Mouse (Mus musculus) neural tube, embryonic 15.5 days (tissue): Measurements from ENCODE around the gene Tnfaip8l2. TPM values are rescaled to one million over a fixed set of nuclear protein-coding genes. Genes with fewer than 3 reads are reported as not detected.
A peak's percentile ranks its signal among the peaks of the same experiment; 100 is the strongest.

Source experiments
- ATAC-seq: fragments of 200-750 bp; cut with Nextera tagmentation; 2 replicates; pipeline ENCODE4 v1.8.0; 2017; ENCODE audit warnings: mild to moderate bottlenecking, moderate TSS enrichment, moderate library complexity; ENCODE audit not compliant: low FRiP score
- H3K27ac ChIP-seq: fragments of 300-500 bp; sonication (generic); replicated peaks from 2 replicates; pipeline ENCODE4 v1.5.1; 2015; ENCODE audit warnings: mild to moderate bottlenecking, inconsistent platforms
- H3K27me3 ChIP-seq: fragments of 300-500 bp; sonication (generic); replicated peaks from 2 replicates; pipeline ENCODE4 v1.6.1; 2015; ENCODE audit warnings: inconsistent platforms
- H3K36me3 ChIP-seq: fragments of 300-500 bp; sonication (generic); 2 replicates; pipeline ENCODE4 v1.6.1; 2015; ENCODE audit warnings: inconsistent platforms
- H3K4me1 ChIP-seq: fragments of 300-500 bp; sonication (generic); 2 replicates; pipeline ENCODE4 v1.6.1; 2015; ENCODE audit warnings: inconsistent platforms
- H3K4me2 ChIP-seq: fragments of 300-500 bp; sonication (generic); 2 replicates; pipeline ENCODE4 v1.6.1; 2015; ENCODE audit warnings: inconsistent platforms, mild to moderate bottlenecking, moderate library complexity
- H3K4me3 ChIP-seq: fragments of 300-500 bp; sonication (generic); replicated peaks from 2 replicates; pipeline ENCODE4 v1.5.1; 2015; ENCODE audit warnings: mild to moderate bottlenecking, inconsistent platforms
- H3K9ac ChIP-seq: fragments of 300-500 bp; sonication (generic); replicated peaks from 2 replicates; pipeline ENCODE4 v1.6.1; 2015; ENCODE audit warnings: mild to moderate bottlenecking, inconsistent platforms
- H3K9me3 ChIP-seq: fragments of 300-500 bp; sonication (generic); replicated peaks from 2 replicates; pipeline ENCODE4 v1.6.1; 2016; ENCODE audit warnings: inconsistent platforms
- WGBS: fragments of 180-500 bp; shearing (Covaris S2); methylation state at CpG from one replicate; pipeline ENCODE4 v1.1.7; 2015; ENCODE audit warnings: mixed read lengths; 5-methylcytosine and 5-hydroxymethylcytosine counted together
- polyA plus RNA-seq: library from polyadenylated mRNA; unstranded; fragments of >200 nt; fragmentation: Nextera tagmentation; extraction: Ambion mirVana; gene quantifications from 2 replicates; pipeline ENCODE4 v1.2.1, GENCODE M21; 2015

The Tnfaip8l2 gene
- polyA plus RNA-seq, 1 experiment from 2014 or later = 3.0 TPM

- no peak for ATAC-seq
- Histone ChIP-seq H3K27me3 (peaks cover 47% of the 10 kb centered on the region), H3K4me2 (peak overlapping the region; percentile 51), H3K36me3 (peaks cover 57% of the 10 kb centered on the region), H3K4me3 (peak overlapping the region; percentile 14; the same call in 1 of the 2 replicates), H3K9me3 (no peaks in the 10 kb centered on the region), H3K4me1 (peaks cover 20% of the 10 kb centered on the region), H3K9ac (no peak overlapping the region), H3K27ac (no peak overlapping the region)
- 18% methylated on average over 75 of the region's 84 CpGs for WGBS
Observed at GRCm38 (mm10) chr3:95172526-95173255, 30.5 kb upstream of the Tnfaip8l2 start.

GRCm38 (mm10) chr3:95171105-95171504, 28.9 kb upstream of the Tnfaip8l2 start:
- peaks cover 53% of the 10 kb centered on the region for H3K27me3 ChIP-seq
- H3K9me3 ChIP-seq = no peaks in the 10 kb centered on the region
- H3K4me1 ChIP-seq = peaks cover 20% of the 10 kb centered on the region
- H3K9ac ChIP-seq = no peak overlapping the region
- no peak overlapping the region for H3K27ac ChIP-seq
- WGBS = 68% methylated on average over 6 of the region's 6 CpGs
- ATAC-seq = no peak
- peaks cover 73% of the 10 kb centered on the region for H3K36me3 ChIP-seq
- no peak overlapping the region for H3K4me2 ChIP-seq
- no peak overlapping the region for H3K4me3 ChIP-seq

GRCm38 (mm10) chr3:95169996-95170395, 27.8 kb upstream of the Tnfaip8l2 start:
- H3K9me3 ChIP-seq = no peaks in the 10 kb centered on the region
- no peak overlapping the region for H3K27ac ChIP-seq
- ATAC-seq = no peak
- WGBS = 90% methylated on average over 10 of the region's 10 CpGs
- peaks cover 20% of the 10 kb centered on the region for H3K4me1 ChIP-seq
- no peak overlapping the region for H3K4me2 ChIP-seq
- H3K9ac ChIP-seq = no peak overlapping the region
- H3K27me3 ChIP-seq = peaks cover 53% of the 10 kb centered on the region
- no peak overlapping the region for H3K4me3 ChIP-seq
- H3K36me3 ChIP-seq = peaks cover 80% of the 10 kb centered on the region

GRCm38 (mm10) chr3:95164840-95165239, 22.7 kb upstream of the Tnfaip8l2 start:
- peaks cover 52% of the 10 kb centered on the region for H3K36me3 ChIP-seq
- H3K4me3 ChIP-seq = no peak overlapping the region
- peaks cover 26% of the 10 kb centered on the region for H3K27me3 ChIP-seq
- WGBS = 84% methylated on average over 5 of the region's 5 CpGs
- no peak overlapping the region for H3K9ac ChIP-seq
- no peak overlapping the region for H3K4me2 ChIP-seq
- H3K9me3 ChIP-seq = no peaks in the 10 kb centered on the region
- no peak for ATAC-seq
- peaks cover 34% of the 10 kb centered on the region for H3K4me1 ChIP-seq
- no peak overlapping the region for H3K27ac ChIP-seq

GRCm38 (mm10) chr3:95164256-95164550, 22.0 kb upstream of the Tnfaip8l2 start:
- H3K27me3 ChIP-seq = peaks cover 19% of the 10 kb centered on the region
- no peak overlapping the region for H3K4me3 ChIP-seq
- no peak for ATAC-seq
- no peak overlapping the region for H3K27ac ChIP-seq
- H3K9me3 ChIP-seq = no peaks in the 10 kb centered on the region
- H3K4me1 ChIP-seq = peaks cover 41% of the 10 kb centered on the region
- H3K4me2 ChIP-seq = 0 out of 2 replicates have a peak overlapping the region, but pooled peaks have one; percentile 69
- no peak overlapping the region for H3K9ac ChIP-seq
- H3K36me3 ChIP-seq = peaks cover 46% of the 10 kb centered on the region
- 82% methylated on average over 5 of the region's 5 CpGs for WGBS

- Histone ChIP-seq H3K27me3 (peaks cover 14% of the 10 kb centered on the region), H3K9me3 (no peaks in the 10 kb centered on the region), H3K4me1 (peaks cover 42% of the 10 kb centered on the region), H3K27ac (no peak overlapping the region), H3K9ac (no peak overlapping the region), H3K4me3 (no peak overlapping the region), H3K36me3 (peaks cover 40% of the 10 kb centered on the region), H3K4me2 (peak overlapping the region; percentile 69)
- 52% methylated on average over 11 of the region's 11 CpGs for WGBS
- no peak for ATAC-seq
Observed at GRCm38 (mm10) chr3:95163419-95164255, 21.5 kb upstream of the Tnfaip8l2 start.

- 10% methylated on average over 2 of the region's 2 CpGs for WGBS
- no peaks in the 10 kb centered on the region for H3K9me3 ChIP-seq
- peak overlapping the region; percentile 74 for H3K27ac ChIP-seq
- H3K27me3 ChIP-seq = peaks cover 4% of the 10 kb centered on the region; the same call in 1 of the 2 replicates
- H3K4me3 ChIP-seq = peak overlapping the region; percentile 69
- ATAC-seq = no peak
- H3K9ac ChIP-seq = peak overlapping the region; percentile 59
- peaks cover 42% of the 10 kb centered on the region for H3K4me1 ChIP-seq
- H3K4me2 ChIP-seq = peak overlapping the region; percentile 69
- peaks cover 27% of the 10 kb centered on the region for H3K36me3 ChIP-seq
Observed at GRCm38 (mm10) chr3:95162345-95162628, 20.1 kb upstream of the Tnfaip8l2 start.

GRCm38 (mm10) chr3:95161618-95162344, 19.6 kb upstream of the Tnfaip8l2 start:
- Histone ChIP-seq H3K36me3 (peaks cover 22% of the 10 kb centered on the region), H3K9me3 (no peaks in the 10 kb centered on the region), H3K4me2 (peak overlapping the region; percentile 69), H3K9ac (peak overlapping the region; percentile 59), H3K27ac (peak overlapping the region; percentile 74), H3K27me3 (no peaks in the 10 kb centered on the region), H3K4me3 (peak overlapping the region; percentile 69), H3K4me1 (peaks cover 42% of the 10 kb centered on the region)
- 3% methylated on average over 9 of the region's 9 CpGs for WGBS
- ATAC-seq = 0 out of 2 replicates have a peak, but pooled peaks have one; percentile 1

GRCm38 (mm10) chr3:95161041-95161551, 18.9 kb upstream of the Tnfaip8l2 start:
- Histone ChIP-seq H3K36me3 (peaks cover 15% of the 10 kb centered on the region), H3K4me1 (peaks cover 42% of the 10 kb centered on the region), H3K4me2 (peak overlapping the region; percentile 69), H3K9ac (peak overlapping the region; percentile 59), H3K27ac (peak overlapping the region; percentile 74), H3K9me3 (no peaks in the 10 kb centered on the region), H3K4me3 (peak overlapping the region; percentile 69), H3K27me3 (no peaks in the 10 kb centered on the region)
- peak; percentile 19 for ATAC-seq
- WGBS = under 1% methylated on average over 30 of the region's 30 CpGs

- Histone ChIP-seq H3K4me2 (peak within 1 kb of the TSS; percentile 69), H3K27ac (peak within 1 kb of the TSS; percentile 84), H3K9ac (peak within 1 kb of the TSS; percentile 59), H3K9me3 (no peaks in the 10 kb centered on the region), H3K27me3 (no peaks in the 10 kb centered on the region), H3K4me3 (peak within 1 kb of the TSS; percentile 69), H3K36me3 (peaks cover 8% of the 10 kb centered on the region), H3K4me1 (peaks cover 42% of the 10 kb centered on the region)
- WGBS = under 1% methylated on average over 64 of the region's 66 CpGs
- ATAC-seq = peak; percentile 97
Observed at GRCm38 (mm10) chr3:95159987-95160963, 18.1 kb upstream of the Tnfaip8l2 start, which contains the start of gene Sema6c. Gene Sema6c (plus strand): TSS chr3:95160457.
